In genomic region chr8:108599558-108599957, GRCm38 (mm10) we compare ENCODE assay signal across 15 mouse cellular contexts.
DNase-seq lines count a peak whose midpoint lies in the region; ATAC-seq and TF ChIP-seq lines count a peak whose summit lies in the region.
"Had no signal": no experiment of that assay in that cellular context is flagged by ENCODE, and none has a peak within 500 bp of the region (broad histone marks: within the 10 kb centered on the region; RNA-seq: fewer than 3 reads in every experiment).

No protein-coding gene starts in this region.

- no peak for DNase-seq in heart, postnatal 25 days (ENCODE audit: low spot score)
- peak; percentile 82 for DNase-seq in MEL (ENCODE audit: low read depth, low spot score)
- DNase-seq in c-Kit-positive CD71-positive TER-119-positive erythroid progenitor cells, embryonic 14.5 days (ENCODE audit: low spot score): peak; percentile 41
- peak in 2 of 3 experiments; percentile 29 to 31 for DNase-seq in liver, embryonic 14.5 days (ENCODE audit: low read depth in 3 of 3, low spot score in 3 of 3)
- no peak for DNase-seq in embryo, embryonic 9.5 days (ENCODE audit: extremely low spot score)
- no peak for DNase-seq in left cerebral cortex, postnatal 25 days (ENCODE audit: low spot score in 2 of 2)
- DNase-seq in gastrocnemius, adult 8-10 months (ENCODE audit: low spot score in 2 of 2): no peak
- DNase-seq: cerebellum, postnatal 36 days; right cerebral cortex, postnatal 25 days; thymus, adult 2 months had no signal

- H3K27ac ChIP-seq in heart, embryonic 15.5 days: no peak overlapping the region
- no peak overlapping the region for H3K27ac ChIP-seq in MEL (ENCODE audit: control insufficient read depth, low read depth, low read length)
- no peak overlapping the region for H3K27ac ChIP-seq in liver, embryonic 14.5 days
- H3K27ac ChIP-seq: forebrain, embryonic 12.5 days; left cerebral cortex, adult 2 months; midbrain, embryonic 12.5 days; neural tube, embryonic 13.5 days had no signal

- peak overlapping the region; percentile 41 for H3K4me2 ChIP-seq in heart, embryonic 15.5 days
- peak overlapping the region; percentile 47 for H3K4me2 ChIP-seq in liver, embryonic 14.5 days (ENCODE audit: low read depth)
- H3K4me2 ChIP-seq: forebrain, embryonic 12.5 days; midbrain, embryonic 12.5 days; neural tube, embryonic 13.5 days had no signal

- no peak for TF ChIP-seq RAD21 in MEL (IDR thresholded peaks at IDR 0.05; ENCODE audit: low read depth, low read length)

- H3K9ac ChIP-seq in heart, embryonic 15.5 days: no peak overlapping the region
- H3K9ac ChIP-seq in MEL (ENCODE audit: control insufficient read depth, low read depth, low read length, poor library complexity, severe bottlenecking): no peak overlapping the region
- H3K9ac ChIP-seq in liver, embryonic 14.5 days (replicated peaks): no peak overlapping the region
- H3K9ac ChIP-seq: forebrain, embryonic 12.5 days; midbrain, embryonic 12.5 days; neural tube, embryonic 13.5 days had no signal

- H3K27me3 ChIP-seq in heart, embryonic 15.5 days: no peaks in the 10 kb centered on the region
- H3K27me3 ChIP-seq in MEL (ENCODE audit: control insufficient read depth in 1 of 2, insufficient read depth in 2 of 2, low read length in 2 of 2): no peaks in the 10 kb centered on the region
- no peaks in the 10 kb centered on the region for H3K27me3 ChIP-seq in liver, embryonic 14.5 days (ENCODE audit: control insufficient read depth, insufficient read depth, low read length)
- H3K27me3 ChIP-seq: forebrain, embryonic 12.5 days; midbrain, embryonic 12.5 days had no signal

- peak; percentile 85 to 93 for TF ChIP-seq EP300 in MEL (IDR thresholded peaks at IDR 0.05; ENCODE audit: low read depth in 1 of 2, low read length in 2 of 2)
- TF ChIP-seq EP300 in liver, embryonic 14.5 days (IDR thresholded peaks at IDR 0.05; ENCODE audit: low read depth): peak; percentile 55; the same call in 1 of the 2 replicates

- peaks cover 14% of the 10 kb centered on the region; the same call in 1 of the 2 replicates for H3K4me1 ChIP-seq in heart, embryonic 15.5 days (replicated peaks)
- peaks cover 3 to 13% of the 10 kb centered on the region in 2 experiments; a peak in 3 of 4 replicates for H3K4me1 ChIP-seq in MEL (ENCODE audit: control insufficient read depth in 1 of 2, insufficient read depth in 2 of 2, low read length in 2 of 2)
- peaks cover 8 to 18% of the 10 kb centered on the region in 2 experiments; a peak in 3 of 4 replicates for H3K4me1 ChIP-seq in liver, embryonic 14.5 days (replicated peaks; ENCODE audit: control insufficient read depth in 2 of 2, insufficient read depth in 2 of 2, low read length in 1 of 2)

- intact Hi-C loops in heart, postnatal 25 days (cut with DNase I): loop anchor here (5.0 kb wide), 1 partner anchor 93 kb away; no protein-coding TSS in a partner anchor
- intact Hi-C loops in left cerebral cortex, postnatal 25 days (cut with DNase I): no loop called here

- no peaks in the 10 kb centered on the region for H3K36me3 ChIP-seq in heart, embryonic 15.5 days
- H3K36me3 ChIP-seq in MEL (ENCODE audit: control insufficient read depth in 1 of 2, insufficient read depth in 2 of 2, low read length in 2 of 2): peaks cover 0 to 10% of the 10 kb centered on the region in 2 experiments; a peak in 2 of 4 replicates
- H3K36me3 ChIP-seq in liver, embryonic 14.5 days (replicated peaks; ENCODE audit: control insufficient read depth, insufficient read depth, low read depth): no peaks in the 10 kb centered on the region
- H3K36me3 ChIP-seq: forebrain, embryonic 12.5 days; midbrain, embryonic 12.5 days; neural tube, embryonic 13.5 days had no signal

- ATAC-seq in heart, embryonic 15.5 days (replicated peaks; ENCODE audit: insufficient number of reproducible peaks, insufficient read depth, low FRiP score, low read depth): no peak
- peak; percentile 82 for ATAC-seq in liver, embryonic 14.5 days (ENCODE audit: insufficient read depth)

- WGBS in heart, embryonic 15.5 days: 42% methylated on average over 6 of the region's 6 CpGs
- WGBS in liver, embryonic 14.5 days (ENCODE audit: insufficient replicate concordance): 13% methylated on average over 6 of the region's 6 CpGs

- peak overlapping the region; percentile 21; the same call in 1 of the 2 replicates for H3K4me3 ChIP-seq in heart, embryonic 15.5 days
- peak overlapping the region; percentile 47 to 49 for H3K4me3 ChIP-seq in MEL (ENCODE audit: control insufficient read depth in 1 of 2, insufficient read depth in 1 of 2, low read depth in 2 of 2, low read length in 2 of 2)
- peak overlapping the region in 1 of 2 experiments; percentile 30; a peak in 2 of 4 replicates for H3K4me3 ChIP-seq in liver, embryonic 14.5 days (ENCODE audit: insufficient read depth in 1 of 2, low read depth in 2 of 2, low read length in 2 of 2)
- H3K4me3 ChIP-seq: forebrain, embryonic 12.5 days; left cerebral cortex, adult 2 months; midbrain, embryonic 12.5 days; neural tube, embryonic 13.5 days had no signal

- no peaks in the 10 kb centered on the region for H3K9me3 ChIP-seq in heart, embryonic 15.5 days (replicated peaks)
- H3K9me3 ChIP-seq in MEL (replicated peaks; ENCODE audit: insufficient read depth, low read length): no peaks in the 10 kb centered on the region
- H3K9me3 ChIP-seq in liver, embryonic 14.5 days (ENCODE audit: control insufficient read depth, low read length): no peaks in the 10 kb centered on the region
- H3K9me3 ChIP-seq: forebrain, embryonic 12.5 days; neural tube, embryonic 13.5 days had no signal

- no peaks in the 10 kb centered on the region for H3K79me2 ChIP-seq in MEL (ENCODE audit: control insufficient read depth, insufficient read depth, low read length, poor library complexity)

- no peak for TF ChIP-seq CTCF in MEL (IDR thresholded peaks at IDR 0.05 in 2 of 3, conservative IDR thresholded peaks at IDR 0.05 in 1 of 3; ENCODE audit: control insufficient read depth in 1 of 3, insufficient read depth in 1 of 3, low read depth in 2 of 3, low read length in 3 of 3, poor library complexity in 1 of 3, severe bottlenecking in 1 of 3)
- TF ChIP-seq CTCF in liver, embryonic 14.5 days (IDR thresholded peaks at IDR 0.05; ENCODE audit: low read depth): no peak

- no peak for TF ChIP-seq POLR2A in MEL (IDR thresholded peaks at IDR 0.05; ENCODE audit: control insufficient read depth in 1 of 2, insufficient read depth in 1 of 2, low read depth in 1 of 2, low read length in 2 of 2, poor library complexity in 1 of 2)

TF ChIP-seq in MEL, 35 proteins besides CTCF, POLR2A, EP300 and RAD21:
- TF ChIP-seq TAL1 (IDR thresholded peaks at IDR 0.05; ENCODE audit: low read length) (peak; percentile 48), MAX (IDR thresholded peaks at IDR 0.05; ENCODE audit: low read length) (no peak), ETS1 (IDR thresholded peaks at IDR 0.05; ENCODE audit: low read depth, low read length) (peak; percentile 79), HCFC1 (IDR thresholded peaks at IDR 0.05; ENCODE audit: low read depth, low read length) (no peak), GATA1 (IDR thresholded peaks at IDR 0.05; ENCODE audit: low read depth, low read length) (peak; percentile 95), RCOR1 (IDR thresholded peaks at IDR 0.05; ENCODE audit: low read depth, low read length) (peak; percentile 75), ZMIZ1 (IDR thresholded peaks at IDR 0.05; ENCODE audit: low read depth, low read length) (no peak), SIN3A (IDR thresholded peaks at IDR 0.05; ENCODE audit: low read length) (peak; percentile 59), TCF12 (IDR thresholded peaks at IDR 0.05; ENCODE audit: low read depth, low read length) (peak; percentile 83), JUND (IDR thresholded peaks at IDR 0.05; ENCODE audit: low read depth, low read length) (no peak), NELFE (IDR thresholded peaks at IDR 0.05; ENCODE audit: low read depth, low read length) (no peak), TBP (IDR thresholded peaks at IDR 0.05; ENCODE audit: low read depth, low read length) (0 out of 2 replicates have a peak, but pooled peaks have one; percentile 33), POLR2AphosphoS5 (IDR thresholded peaks at IDR 0.05; ENCODE audit: borderline replicate concordance, low read depth, low read length) (no peak)

Comparison
In these comparisons a context has a peak if more than half of its experiments do, and no peak if none do; other contexts are left out.
1. DNase-seq: peak in MEL (single experiment), c-Kit-positive CD71-positive TER-119-positive erythroid progenitor cells, embryonic 14.5 days (single experiment) and liver, embryonic 14.5 days (2 of 3); none in heart, postnatal 25 days (single experiment), embryo, embryonic 9.5 days (single experiment), left cerebral cortex, postnatal 25 days (0 of 2) and gastrocnemius, adult 8-10 months (0 of 2).